Mouse (Mus musculus) neural tube, embryonic 11.5 days (tissue): ENCODE measurements at regions not wholly inside any gene's neighbourhood (a gene's known extent, or its start where the extent isn't known, plus 50 kb on each side); places are given as distances from the start of the nearest gene placed in this dataset.
"Not testable (repeated sequence)": the region's sequence is repeated elsewhere in the genome, so short reads cannot be mapped to it uniquely, and the experiment has no call there.

Source experiments
- ATAC-seq: fragments of 200-750 bp; cut with Nextera tagmentation; 2 replicates; pipeline ENCODE4 v1.8.0; 2017; ENCODE audit warnings: moderate number of reproducible peaks, mild to moderate bottlenecking, moderate TSS enrichment, moderate library complexity; ENCODE audit not compliant: insufficient read depth, low FRiP score, low TSS enrichment
- DNase-seq: peaks from one replicate; pipeline ENCODE4 v3.0.0-alpha.2; 2015; ENCODE audit warnings: low spot score
- H3K27ac ChIP-seq: fragments of 300-500 bp; sonication (generic); 2 replicates; pipeline ENCODE4 v1.5.1; 2014; ENCODE audit warnings: low read depth, mild to moderate bottlenecking, low read length
- H3K27me3 ChIP-seq: fragments of 300-500 bp; sonication (generic); 2 replicates; pipeline ENCODE4 v1.6.1; 2014; ENCODE audit warnings: mild to moderate bottlenecking, low read length, mixed read lengths; ENCODE audit not compliant: control insufficient read depth, insufficient read depth
- H3K36me3 ChIP-seq: fragments of 300-500 bp; sonication (generic); 2 replicates; pipeline ENCODE4 v1.6.1; 2014; ENCODE audit warnings: mild to moderate bottlenecking, low read length, moderate library complexity, mixed read lengths; ENCODE audit not compliant: control insufficient read depth, insufficient read depth
- H3K4me1 ChIP-seq: fragments of 300-500 bp; sonication (generic); 2 replicates; pipeline ENCODE4 v1.6.1; 2014; ENCODE audit warnings: low read length, mixed read lengths; ENCODE audit not compliant: control insufficient read depth, insufficient read depth
- H3K4me2 ChIP-seq: fragments of 300-500 bp; sonication (generic); 2 replicates; pipeline ENCODE4 v1.6.1; 2014; ENCODE audit warnings: low read depth, mild to moderate bottlenecking, moderate library complexity
- H3K4me3 ChIP-seq: fragments of 300-500 bp; sonication (generic); 2 replicates; pipeline ENCODE4 v1.5.1; 2014; ENCODE audit warnings: low read depth, low read length
- H3K9ac ChIP-seq: fragments of 300-500 bp; sonication (generic); 2 replicates; pipeline ENCODE4 v1.6.1; 2014; ENCODE audit warnings: mild to moderate bottlenecking, low read length
- H3K9me3 ChIP-seq: fragments of 300-500 bp; sonication (generic); 2 replicates; pipeline ENCODE4 v1.6.1; 2016; ENCODE audit warnings: low read length; ENCODE audit not compliant: control insufficient read depth
- WGBS: fragments of 180-500 bp; shearing (Covaris S2); extraction: QIAGEN DNeasy Blood & Tissue Kit; methylation state at CpG from one replicate; pipeline ENCODE4 v1.1.7; 2014; 5-methylcytosine and 5-hydroxymethylcytosine counted together

DNA sequence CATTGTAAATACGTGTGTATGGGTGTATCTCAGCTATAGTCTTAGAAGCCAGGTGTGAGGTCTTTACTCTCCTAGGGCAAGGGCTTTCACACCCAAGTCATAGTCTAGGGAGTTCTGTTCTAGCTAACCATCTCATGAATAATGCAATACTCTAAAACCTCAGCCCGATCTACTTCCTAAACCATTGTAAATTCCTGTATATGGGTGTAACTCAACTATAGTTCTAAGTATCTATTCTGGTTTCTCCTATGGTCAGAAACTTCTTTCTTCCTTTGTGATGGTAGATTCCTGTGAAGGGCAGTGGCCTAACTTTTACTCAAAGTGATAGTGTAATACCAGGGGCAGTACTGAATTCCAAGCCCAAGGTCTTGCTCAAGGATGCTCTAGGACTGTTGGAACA lies 58.7 kb upstream of the Srd5a3 start:
- H3K27me3 ChIP-seq, ATAC-seq, H3K36me3 ChIP-seq, H3K4me1 ChIP-seq, H3K9me3 ChIP-seq, H3K9ac ChIP-seq, H3K27ac ChIP-seq, DNase-seq, H3K4me3 ChIP-seq, H3K4me2 ChIP-seq: not testable (repeated sequence)
- 91% methylated on average over 2 of the region's 2 CpGs for WGBS

DNA sequence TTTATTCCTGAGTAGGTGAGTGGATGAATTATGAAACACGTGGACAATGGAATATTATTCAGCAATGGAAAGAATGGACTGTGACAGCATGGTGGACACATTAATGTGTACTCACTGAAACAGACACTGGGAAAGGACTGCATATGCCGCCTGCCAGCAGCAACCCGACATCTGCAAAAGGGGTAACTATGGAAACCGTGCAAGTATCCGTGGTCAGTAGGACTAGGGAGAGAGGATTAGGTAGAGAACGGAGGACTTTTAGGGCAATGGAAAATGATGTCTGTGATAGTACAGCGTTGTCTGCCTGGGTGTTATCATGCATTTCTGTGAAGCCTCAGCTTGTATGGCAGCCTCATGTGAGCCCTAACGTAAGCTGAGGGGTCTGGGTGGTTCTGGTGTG lies 59.6 kb upstream of the Srd5a3 start:
- DNase-seq, result no peak
- WGBS, result 78% methylated on average over 8 of the region's 8 CpGs
- H3K36me3 ChIP-seq, result no peaks in the 10 kb centered on the region
- H3K4me3 ChIP-seq, result no peak overlapping the region
- H3K27me3 ChIP-seq, result no peaks in the 10 kb centered on the region
- no peaks in the 10 kb centered on the region for H3K9me3 ChIP-seq
- H3K4me2 ChIP-seq, result no peak overlapping the region
- H3K27ac ChIP-seq, result no peak overlapping the region
- ATAC-seq, result no peak
- H3K9ac ChIP-seq, result no peak overlapping the region
- H3K4me1 ChIP-seq, result no peaks in the 10 kb centered on the region

DNA sequence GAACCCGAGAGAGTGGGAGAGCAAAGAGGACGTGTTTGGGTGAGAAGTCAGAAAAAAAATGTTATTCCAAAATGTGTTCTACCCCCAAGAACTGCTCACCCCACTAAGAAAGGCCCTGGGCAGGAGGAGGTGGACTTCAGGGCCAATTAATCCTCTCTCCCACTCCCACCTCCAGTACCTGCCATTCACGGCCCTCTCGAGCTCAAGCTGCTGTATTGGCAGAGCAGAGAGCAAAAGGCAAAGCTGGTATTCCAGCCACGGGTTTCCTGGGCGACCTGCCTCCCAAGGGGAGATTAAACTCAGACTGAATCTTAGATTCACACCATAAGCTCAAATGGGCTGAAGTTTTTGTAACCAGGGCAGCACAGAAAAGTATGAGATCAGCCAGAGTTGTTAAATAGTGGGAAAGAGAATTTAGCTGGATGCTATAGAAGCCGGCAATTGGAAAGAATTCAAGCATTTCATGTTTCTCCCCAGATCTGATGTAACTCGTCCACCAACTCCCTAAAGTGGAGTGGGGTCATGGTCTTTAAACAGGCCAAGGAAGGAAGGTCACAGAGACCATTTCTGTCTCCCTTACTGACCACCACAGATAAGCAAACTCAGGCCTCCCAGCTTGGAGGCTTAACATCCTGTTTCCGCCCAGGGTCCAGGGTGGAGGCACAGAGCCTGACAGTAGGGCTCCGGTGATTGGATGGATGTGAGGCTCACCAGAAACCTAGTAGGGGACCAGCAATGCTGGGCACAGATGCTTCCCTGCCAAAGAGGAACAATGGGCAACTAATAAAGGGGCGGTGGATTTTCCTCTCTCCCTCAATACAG lies 60.7 kb upstream of the Srd5a3 start:
- DNase-seq (no peak), ATAC-seq (no peak)
- H3K27ac ChIP-seq, result no peak overlapping the region

GRCm38 (mm10) chr5:76078485-76078884 lies 61.6 kb upstream of the Srd5a3 start:
- Histone ChIP-seq H3K4me1 (no peaks in the 10 kb centered on the region), H3K9ac (no peak overlapping the region), H3K36me3 (no peaks in the 10 kb centered on the region), H3K27me3 (no peaks in the 10 kb centered on the region), H3K4me3 (no peak overlapping the region), H3K27ac (no peak overlapping the region), H3K9me3 (no peaks in the 10 kb centered on the region), H3K4me2 (no peak overlapping the region)
- DNase-seq, result no peak
- ATAC-seq, result no peak
- WGBS, result 97% methylated on average over 1 of the region's 1 CpGs

More for the DNA sequence above, 60.7 kb upstream of the Srd5a3 start:
- no peak overlapping the region for H3K9ac ChIP-seq
- 75% methylated on average over 11 of the region's 11 CpGs for WGBS
- no peaks in the 10 kb centered on the region for H3K36me3 ChIP-seq
- H3K4me2 ChIP-seq, result no peak overlapping the region
- no peaks in the 10 kb centered on the region for H3K4me1 ChIP-seq
- H3K4me3 ChIP-seq, result no peak overlapping the region
- H3K27me3 ChIP-seq, result no peaks in the 10 kb centered on the region
- H3K9me3 ChIP-seq, result no peaks in the 10 kb centered on the region

DNA sequence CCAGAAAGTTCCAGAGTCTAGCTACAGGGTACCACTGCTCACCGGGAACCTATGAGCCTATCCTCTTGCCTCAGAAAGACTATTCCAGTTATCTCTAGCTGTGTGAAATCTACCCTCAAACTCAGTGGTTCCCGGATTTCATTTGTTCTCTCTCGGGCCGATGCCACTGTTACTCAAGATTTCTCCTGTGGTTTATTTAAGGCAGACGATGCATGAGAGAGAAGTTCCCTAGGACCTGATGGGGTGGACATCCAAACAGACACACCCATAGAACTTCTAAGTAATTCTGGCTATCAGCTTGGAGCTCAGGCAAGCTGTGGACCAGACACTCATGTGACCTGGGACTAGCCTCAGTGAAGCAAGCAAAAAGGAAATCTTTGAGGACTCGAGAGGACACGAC lies 63.8 kb upstream of the Srd5a3 start:
- Histone ChIP-seq H3K4me3 (no peak overlapping the region), H3K9ac (no peak overlapping the region), H3K9me3 (no peaks in the 10 kb centered on the region), H3K27ac (no peak overlapping the region), H3K27me3 (no peaks in the 10 kb centered on the region), H3K4me1 (no peaks in the 10 kb centered on the region), H3K36me3 (no peaks in the 10 kb centered on the region), H3K4me2 (no peak overlapping the region)
- no peak for ATAC-seq
- 91% methylated on average over 7 of the region's 7 CpGs for WGBS
- DNase-seq, result no peak

- ATAC-seq (no peak), DNase-seq (peak; percentile 39)
- 22% methylated on average over 8 of the region's 8 CpGs for WGBS
- no peak overlapping the region for H3K4me2 ChIP-seq
- H3K36me3 ChIP-seq, result no peaks in the 10 kb centered on the region
- H3K4me3 ChIP-seq, result no peak overlapping the region
- no peaks in the 10 kb centered on the region for H3K27me3 ChIP-seq
- no peaks in the 10 kb centered on the region for H3K9me3 ChIP-seq
- no peak overlapping the region for H3K9ac ChIP-seq
- no peak overlapping the region for H3K27ac ChIP-seq
- H3K4me1 ChIP-seq, result no peaks in the 10 kb centered on the region
Observed at GRCm38 (mm10) chr5:76075401-76075800, 64.7 kb upstream of the Srd5a3 start.

GRCm38 (mm10) chr5:76067881-76068280 lies 72.2 kb upstream of the Srd5a3 start:
- Histone ChIP-seq H3K27me3 (no peaks in the 10 kb centered on the region), H3K9me3 (no peaks in the 10 kb centered on the region), H3K4me2 (no peak overlapping the region), H3K36me3 (no peaks in the 10 kb centered on the region), H3K27ac (no peak overlapping the region), H3K4me1 (no peaks in the 10 kb centered on the region), H3K4me3 (no peak overlapping the region), H3K9ac (no peak overlapping the region)
- WGBS, result 56% methylated on average over 3 of the region's 3 CpGs
- DNase-seq (no peak), ATAC-seq (no peak)

DNA sequence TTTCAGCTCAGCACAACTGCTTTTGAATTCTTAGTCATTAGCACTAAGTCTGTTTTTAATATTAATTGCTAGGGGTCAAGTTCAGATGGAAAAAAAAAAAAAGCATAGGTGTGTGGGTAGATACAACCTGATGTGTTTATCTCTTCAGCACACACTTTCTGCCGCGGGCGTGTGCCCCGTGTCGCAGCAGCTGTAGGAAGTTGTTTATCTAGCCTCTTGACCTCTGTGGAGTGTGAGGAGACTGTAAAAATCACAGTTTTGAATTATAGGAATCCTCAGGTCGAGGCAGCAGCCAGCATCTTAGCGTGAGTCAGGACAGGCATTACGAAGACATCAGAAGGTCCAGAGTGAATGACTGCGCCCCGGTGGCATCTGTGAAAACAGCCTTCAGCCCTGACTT lies 72.8 kb upstream of the Srd5a3 start:
- no peak overlapping the region for H3K9ac ChIP-seq
- H3K36me3 ChIP-seq, result no peaks in the 10 kb centered on the region
- DNase-seq (no peak), ATAC-seq (no peak)
- H3K4me2 ChIP-seq, result no peak overlapping the region
- WGBS, result 55% methylated on average over 10 of the region's 10 CpGs
- no peak overlapping the region for H3K4me3 ChIP-seq
- no peaks in the 10 kb centered on the region for H3K4me1 ChIP-seq
- H3K27ac ChIP-seq, result no peak overlapping the region
- no peaks in the 10 kb centered on the region for H3K27me3 ChIP-seq
- H3K9me3 ChIP-seq, result no peaks in the 10 kb centered on the region

DNA sequence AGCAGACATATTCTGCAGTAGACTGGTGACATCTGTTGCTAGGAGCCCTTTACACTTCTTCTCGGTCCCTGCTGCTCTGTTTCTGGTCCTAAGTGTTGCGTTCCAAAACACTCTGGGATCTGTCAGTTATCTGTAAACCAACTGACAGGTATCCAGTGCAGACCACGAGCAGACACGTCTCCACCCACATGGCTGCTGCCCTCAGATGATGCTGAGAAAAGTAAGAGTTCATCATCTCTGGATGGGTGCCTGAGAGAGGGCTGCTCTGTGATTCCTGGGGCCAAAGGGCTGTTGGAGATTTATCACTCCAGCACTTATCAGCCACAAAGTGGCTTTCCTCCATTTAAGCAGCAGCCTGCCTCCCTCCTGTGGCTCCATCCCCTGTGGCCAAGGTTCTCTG lies 74.3 kb upstream of the Srd5a3 start:
- H3K36me3 ChIP-seq, result no peaks in the 10 kb centered on the region
- ATAC-seq (no peak), DNase-seq (no peak)
- H3K4me1 ChIP-seq, result no peaks in the 10 kb centered on the region
- 55% methylated on average over 4 of the region's 4 CpGs for WGBS
- no peaks in the 10 kb centered on the region for H3K27me3 ChIP-seq
- H3K4me2 ChIP-seq, result no peak overlapping the region
- no peaks in the 10 kb centered on the region for H3K9me3 ChIP-seq
- H3K9ac ChIP-seq, result no peak overlapping the region
- no peak overlapping the region for H3K27ac ChIP-seq
- no peak overlapping the region for H3K4me3 ChIP-seq
